Comparison of ENCODE assay signal across 29 mouse cellular contexts in the genomic region with DNA sequence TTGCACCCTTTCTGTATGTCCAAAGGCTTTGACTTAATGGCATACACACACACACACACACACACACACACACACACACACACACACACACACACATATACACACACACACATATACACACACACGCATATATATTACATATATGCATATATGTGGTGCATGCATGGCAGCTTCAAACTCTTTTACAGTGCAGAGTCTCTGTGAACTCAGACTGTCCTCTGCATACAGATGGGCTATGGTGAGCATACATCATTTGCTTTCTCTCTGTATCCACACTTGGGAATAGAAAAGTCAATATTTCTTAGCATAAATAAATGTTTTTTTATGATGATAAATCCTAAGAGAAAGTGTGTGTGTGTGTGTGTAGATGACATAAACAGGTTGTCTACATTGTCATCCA. TPM values are rescaled to one million over a fixed set of nuclear protein-coding genes. Genes with fewer than 3 reads are reported as not detected.
DNase-seq lines count a peak whose midpoint lies in the region; ATAC-seq and TF ChIP-seq lines count a peak whose summit lies in the region.
"Had no signal": no experiment of that assay in that cellular context is flagged by ENCODE, and none has a peak within 500 bp of the region (broad histone marks: within the 10 kb centered on the region; RNA-seq: fewer than 3 reads in every experiment).

No protein-coding gene starts in this region.

- H3K4me2 ChIP-seq in forebrain, embryonic 13.5 days, result no peak overlapping the region
- no peak overlapping the region for H3K4me2 ChIP-seq in forebrain, embryonic 11.5 days (ENCODE audit: low read depth, low read length, severe bottlenecking)
- H3K4me2 ChIP-seq in hindbrain, embryonic 14.5 days (replicated peaks), result no peak overlapping the region
- H3K4me2 ChIP-seq in hindbrain, postnatal 0 days (ENCODE audit: low read depth, low read length), result no peak overlapping the region
- H3K4me2 ChIP-seq in midbrain, embryonic 13.5 days (replicated peaks), result no peak overlapping the region
- H3K4me2 ChIP-seq in midbrain, postnatal 0 days (ENCODE audit: low read depth, low read length, poor library complexity, severe bottlenecking), result no peak overlapping the region
- no peak overlapping the region for H3K4me2 ChIP-seq in neural tube, embryonic 14.5 days (ENCODE audit: low read depth, low read length)
- H3K4me2 ChIP-seq: embryonic facial prominence, embryonic 15.5 days; forebrain, embryonic 12.5 days; heart, embryonic 13.5 days; intestine, embryonic 15.5 days had no signal

- H3K27ac ChIP-seq in forebrain, embryonic 13.5 days, result no peak overlapping the region
- no peak overlapping the region for H3K27ac ChIP-seq in forebrain, embryonic 11.5 days (ENCODE audit: low read depth, low read length)
- no peak overlapping the region for H3K27ac ChIP-seq in hindbrain, embryonic 14.5 days
- no peak overlapping the region for H3K27ac ChIP-seq in hindbrain, postnatal 0 days
- no peak overlapping the region for H3K27ac ChIP-seq in midbrain, embryonic 13.5 days
- H3K27ac ChIP-seq in midbrain, postnatal 0 days (ENCODE audit: low read depth, low read length), result no peak overlapping the region
- no peak overlapping the region for H3K27ac ChIP-seq in neural tube, embryonic 14.5 days (ENCODE audit: low read depth, low read length)
- H3K27ac ChIP-seq: embryonic facial prominence, embryonic 15.5 days; forebrain, embryonic 12.5 days; heart, adult 2 months; heart, embryonic 10.5 days; heart, embryonic 13.5 days; intestine, embryonic 15.5 days had no signal

- no peaks in the 10 kb centered on the region for H3K36me3 ChIP-seq in forebrain, embryonic 13.5 days (ENCODE audit: poor library complexity, severe bottlenecking)
- no peaks in the 10 kb centered on the region for H3K36me3 ChIP-seq in forebrain, embryonic 11.5 days (ENCODE audit: control insufficient read depth, insufficient read depth, low read length)
- H3K36me3 ChIP-seq in hindbrain, embryonic 14.5 days (replicated peaks; ENCODE audit: control insufficient read depth, insufficient read depth), result no peaks in the 10 kb centered on the region
- no peaks in the 10 kb centered on the region for H3K36me3 ChIP-seq in hindbrain, postnatal 0 days (ENCODE audit: insufficient read depth, low read length)
- H3K36me3 ChIP-seq in midbrain, embryonic 13.5 days, result no peaks in the 10 kb centered on the region
- no peaks in the 10 kb centered on the region for H3K36me3 ChIP-seq in midbrain, postnatal 0 days (ENCODE audit: insufficient read depth, low read length)
- no peaks in the 10 kb centered on the region for H3K36me3 ChIP-seq in neural tube, embryonic 14.5 days (ENCODE audit: control insufficient read depth, insufficient read depth, low read length)
- H3K36me3 ChIP-seq: embryonic facial prominence, embryonic 15.5 days; forebrain, embryonic 12.5 days; G1E; heart, embryonic 10.5 days; heart, embryonic 13.5 days; intestine, embryonic 15.5 days had no signal

- H3K9me3 ChIP-seq in forebrain, embryonic 13.5 days (replicated peaks), result no peaks in the 10 kb centered on the region
- H3K9me3 ChIP-seq in forebrain, embryonic 11.5 days (ENCODE audit: control insufficient read depth, low read length), result no peaks in the 10 kb centered on the region
- 0 out of 2 replicates have a peak, but pooled peaks cover 4% of the 10 kb centered on the region for H3K9me3 ChIP-seq in hindbrain, embryonic 14.5 days (ENCODE audit: control insufficient read depth, low read length)
- no peaks in the 10 kb centered on the region for H3K9me3 ChIP-seq in hindbrain, postnatal 0 days (ENCODE audit: low read length)
- H3K9me3 ChIP-seq in midbrain, embryonic 13.5 days, result no peaks in the 10 kb centered on the region
- 0 out of 2 replicates have a peak, but pooled peaks cover 3% of the 10 kb centered on the region for H3K9me3 ChIP-seq in midbrain, postnatal 0 days (ENCODE audit: low read length)
- H3K9me3 ChIP-seq in neural tube, embryonic 14.5 days (ENCODE audit: control insufficient read depth, low read length), result no peaks in the 10 kb centered on the region
- H3K9me3 ChIP-seq: embryonic facial prominence, embryonic 15.5 days; forebrain, embryonic 12.5 days; G1E; heart, embryonic 10.5 days; heart, embryonic 13.5 days; intestine, embryonic 15.5 days had no signal

- ATAC-seq in forebrain, embryonic 13.5 days, result 0 out of 2 replicates have a peak, but pooled peaks have one; percentile 27
- ATAC-seq in forebrain, embryonic 11.5 days (replicated peaks; ENCODE audit: low FRiP score), result no peak
- ATAC-seq in hindbrain, embryonic 14.5 days (ENCODE audit: low FRiP score), result peak; percentile 56; the same call in 1 of the 2 replicates
- no peak for ATAC-seq in hindbrain, postnatal 0 days
- ATAC-seq in midbrain, embryonic 13.5 days, result peak; percentile 58; the same call in 1 of the 2 replicates
- no peak for ATAC-seq in midbrain, postnatal 0 days (ENCODE audit: low FRiP score)
- 0 out of 2 replicates have a peak, but pooled peaks have one; percentile 14 for ATAC-seq in neural tube, embryonic 14.5 days (ENCODE audit: low read depth)
- ATAC-seq: intestine, embryonic 15.5 days; Patski had no signal

- peaks cover 8% of the 10 kb centered on the region; the same call in 1 of the 2 replicates for H3K4me1 ChIP-seq in forebrain, embryonic 13.5 days
- no peaks in the 10 kb centered on the region for H3K4me1 ChIP-seq in forebrain, embryonic 11.5 days (replicated peaks; ENCODE audit: control insufficient read depth, insufficient read depth, low read length)
- H3K4me1 ChIP-seq in hindbrain, embryonic 14.5 days (replicated peaks; ENCODE audit: control insufficient read depth, insufficient read depth, low read length), result no peaks in the 10 kb centered on the region
- H3K4me1 ChIP-seq in hindbrain, postnatal 0 days (ENCODE audit: insufficient read depth, low read length), result no peaks in the 10 kb centered on the region
- no peaks in the 10 kb centered on the region for H3K4me1 ChIP-seq in midbrain, embryonic 13.5 days (replicated peaks)
- no peaks in the 10 kb centered on the region for H3K4me1 ChIP-seq in midbrain, postnatal 0 days (ENCODE audit: insufficient read depth, low read length)
- peaks cover 3% of the 10 kb centered on the region; the same call in 1 of the 2 replicates for H3K4me1 ChIP-seq in neural tube, embryonic 14.5 days (ENCODE audit: control insufficient read depth, insufficient read depth, low read length)
- H3K4me1 ChIP-seq: heart, embryonic 10.5 days; heart, embryonic 13.5 days; intestine, embryonic 15.5 days had no signal

- no peak overlapping the region for H3K4me3 ChIP-seq in forebrain, embryonic 13.5 days
- no peak overlapping the region for H3K4me3 ChIP-seq in forebrain, embryonic 11.5 days (ENCODE audit: low read depth, low read length)
- H3K4me3 ChIP-seq in hindbrain, embryonic 14.5 days (replicated peaks; ENCODE audit: low read length), result no peak overlapping the region
- no peak overlapping the region for H3K4me3 ChIP-seq in hindbrain, postnatal 0 days (ENCODE audit: low read length)
- no peak overlapping the region for H3K4me3 ChIP-seq in midbrain, embryonic 13.5 days (replicated peaks)
- no peak overlapping the region for H3K4me3 ChIP-seq in midbrain, postnatal 0 days (ENCODE audit: low read depth, low read length)
- no peak overlapping the region for H3K4me3 ChIP-seq in neural tube, embryonic 14.5 days (ENCODE audit: low read depth, low read length)
- H3K4me3 ChIP-seq: embryonic facial prominence, embryonic 15.5 days; forebrain, embryonic 12.5 days; heart, adult 2 months; heart, embryonic 10.5 days; heart, embryonic 13.5 days; intestine, embryonic 15.5 days had no signal

- no peak for DNase-seq in forebrain, embryonic 11.5 days (ENCODE audit: low spot score)
- DNase-seq in hindbrain, embryonic 14.5 days (ENCODE audit: low spot score), result no peak
- DNase-seq in hindbrain, postnatal 0 days (ENCODE audit: low spot score), result no peak
- DNase-seq in midbrain, postnatal 0 days (ENCODE audit: low spot score), result no peak
- no peak for DNase-seq in adrenal gland, adult (ENCODE audit: inconsistent age in 2 of 2, low spot score in 1 of 2)
- DNase-seq: adrenal gland, adult 2 months; adrenal gland, postnatal 14 days; B cell, adult 2 months; cerebellum, adult 11 months; cerebellum, adult 2 months; cerebellum, adult 9-11 months; cerebellum, postnatal 25 days; gastrocnemius, postnatal 10 days; gastrocnemius, postnatal 36 days; heart, adult 2 months; heart, postnatal 14 days; heart, postnatal 4 days; kidney, adult 11 months had no signal

- H3K9ac ChIP-seq in forebrain, embryonic 13.5 days, result no peak overlapping the region
- no peak overlapping the region for H3K9ac ChIP-seq in forebrain, embryonic 11.5 days (ENCODE audit: low read length)
- no peak overlapping the region for H3K9ac ChIP-seq in hindbrain, embryonic 14.5 days
- H3K9ac ChIP-seq in hindbrain, postnatal 0 days (replicated peaks; ENCODE audit: low read length), result no peak overlapping the region
- no peak overlapping the region for H3K9ac ChIP-seq in midbrain, embryonic 13.5 days (replicated peaks)
- H3K9ac ChIP-seq in midbrain, postnatal 0 days (replicated peaks; ENCODE audit: low read length, poor library complexity, severe bottlenecking), result no peak overlapping the region
- H3K9ac ChIP-seq in neural tube, embryonic 14.5 days (replicated peaks; ENCODE audit: low read depth, low read length), result no peak overlapping the region
- H3K9ac ChIP-seq: embryonic facial prominence, embryonic 15.5 days; forebrain, embryonic 12.5 days; heart, embryonic 13.5 days; intestine, embryonic 15.5 days had no signal

- TF ChIP-seq CTCF in hindbrain, postnatal 0 days (IDR thresholded peaks at IDR 0.05; ENCODE audit: low read depth), result no peak
- no peak for TF ChIP-seq CTCF in midbrain, postnatal 0 days (IDR thresholded peaks at IDR 0.05)

- no peaks in the 10 kb centered on the region for H3K27me3 ChIP-seq in forebrain, embryonic 13.5 days
- H3K27me3 ChIP-seq in forebrain, embryonic 11.5 days (ENCODE audit: control insufficient read depth, insufficient read depth, low read length), result no peaks in the 10 kb centered on the region
- H3K27me3 ChIP-seq in hindbrain, embryonic 14.5 days (ENCODE audit: control insufficient read depth, insufficient read depth, low read length), result no peaks in the 10 kb centered on the region
- no peaks in the 10 kb centered on the region for H3K27me3 ChIP-seq in hindbrain, postnatal 0 days (ENCODE audit: insufficient read depth, low read length)
- no peaks in the 10 kb centered on the region for H3K27me3 ChIP-seq in midbrain, embryonic 13.5 days
- no peaks in the 10 kb centered on the region for H3K27me3 ChIP-seq in midbrain, postnatal 0 days (ENCODE audit: insufficient read depth, low read length)
- no peaks in the 10 kb centered on the region for H3K27me3 ChIP-seq in neural tube, embryonic 14.5 days (ENCODE audit: control insufficient read depth, insufficient read depth, low read length)
- H3K27me3 ChIP-seq: CH12.LX; embryonic facial prominence, embryonic 15.5 days; forebrain, embryonic 12.5 days; heart, embryonic 13.5 days; intestine, embryonic 15.5 days; Patski had no signal

- WGBS in forebrain, embryonic 13.5 days, result 76% methylated on average over 1 of the region's 1 CpGs
- WGBS in forebrain, embryonic 11.5 days, result 87% methylated on average over 1 of the region's 1 CpGs
- 95% methylated on average over 1 of the region's 1 CpGs for WGBS in hindbrain, embryonic 14.5 days
- whole genome bisulfite sequencing in hindbrain, postnatal 0 days, result 96% methylated on average over 1 of the region's 1 CpGs
- WGBS in midbrain, embryonic 13.5 days, result 88% methylated on average over 1 of the region's 1 CpGs
- WGBS in midbrain, postnatal 0 days, result 100% methylated on average over 1 of the region's 1 CpGs
- WGBS in neural tube, embryonic 14.5 days, result 91% methylated on average over 1 of the region's 1 CpGs

RNA-seq across cellular contexts. Expression of gene Ttc32, which starts 41.3 kb away (rescaled TPM):
- 16.9 and 20.4 TPM in 2 replicates for polyA plus RNA-seq in forebrain, embryonic 13.5 days (2015; fragmentation: Nextera tagmentation; extraction: Ambion mirVana)
- polyA plus RNA-seq in forebrain, embryonic 11.5 days (2014; fragmentation: Nextera tagmentation; extraction: Ambion mirVana), result 20.5 and 21.1 TPM in 2 replicates
- 7.2 and 8.2 TPM in 2 replicates for polyA plus RNA-seq in hindbrain, embryonic 14.5 days (2014; fragmentation: Nextera tagmentation; extraction: Ambion mirVana)
- total RNA-seq in hindbrain, postnatal 0 days (2014; rRNA removed), result 8.8 and 16.1 TPM in 2 replicates
- polyA plus RNA-seq in hindbrain, postnatal 0 days (2015; fragmentation: Nextera tagmentation; extraction: Ambion mirVana), result 7.9 and 8.1 TPM in 2 replicates
- polyA plus RNA-seq in midbrain, embryonic 13.5 days (2015; fragmentation: Nextera tagmentation; extraction: Ambion mirVana), result 15.5 and 16.8 TPM in 2 replicates
- 5.1 and 8.6 TPM in 2 replicates for total RNA-seq in midbrain, postnatal 0 days (2014; rRNA removed)
- polyA plus RNA-seq in midbrain, postnatal 0 days (2015; fragmentation: Nextera tagmentation; extraction: Ambion mirVana), result 5.3 and 5.4 TPM in 2 replicates
- 6.9 and 10.0 TPM in 2 replicates for polyA plus RNA-seq in neural tube, embryonic 14.5 days (2014; fragmentation: Nextera tagmentation; extraction: Ambion mirVana)
- polyA plus RNA-seq: G1E had no signal

Comparison
In these comparisons a context has a peak if more than half of its experiments do, and no peak if none do; other contexts are left out.
1. ATAC-seq: peak in forebrain, embryonic 13.5 days (single experiment), hindbrain, embryonic 14.5 days (single experiment), midbrain, embryonic 13.5 days (single experiment) and neural tube, embryonic 14.5 days (single experiment); none in forebrain, embryonic 11.5 days (single experiment), hindbrain, postnatal 0 days (single experiment) and midbrain, postnatal 0 days (single experiment).